Mouse (Mus musculus) liver, embryonic 11.5 days (tissue): ENCODE results near the gene Lamtor2. TPM values are rescaled to one million over a fixed set of nuclear protein-coding genes. Genes with fewer than 3 reads are reported as not detected.

Experiments used
- ATAC-seq: fragments of 200-750 bp; cut with Nextera tagmentation; replicated peaks from 2 replicates; pipeline ENCODE4 v1.8.0; 2017; ENCODE audit warnings: moderate number of reproducible peaks, mild to moderate bottlenecking, moderate TSS enrichment, moderate library complexity; ENCODE audit not compliant: low FRiP score
- DNase-seq: peaks from one replicate; pipeline ENCODE4 v3.0.0-alpha.2; 2017; ENCODE audit warnings: low spot score
- H3K27ac ChIP-seq: fragments of 300-500 bp; sonication (generic); 2 replicates; pipeline ENCODE4 v1.5.1; 2014; ENCODE audit warnings: mild to moderate bottlenecking, low read depth, low read length, control low read depth
- H3K27me3 ChIP-seq: fragments of 300-500 bp; sonication (generic); replicated peaks from 2 replicates; pipeline ENCODE4 v1.6.1; 2014; ENCODE audit warnings: low read length, mixed read lengths; ENCODE audit not compliant: control insufficient read depth, insufficient read depth
- H3K36me3 ChIP-seq: fragments of 300-500 bp; sonication (generic); 2 replicates; pipeline ENCODE4 v1.6.1; 2014; ENCODE audit warnings: mild to moderate bottlenecking, low read length, moderate library complexity, mixed read lengths; ENCODE audit not compliant: control insufficient read depth, insufficient read depth
- H3K4me1 ChIP-seq: fragments of 300-500 bp; sonication (generic); replicated peaks from 2 replicates; pipeline ENCODE4 v1.6.1; 2014; ENCODE audit warnings: low read length, mixed read lengths; ENCODE audit not compliant: control insufficient read depth, insufficient read depth
- H3K4me2 ChIP-seq: fragments of 300-500 bp; sonication (generic); 2 replicates; pipeline ENCODE4 v1.6.1; 2014; ENCODE audit warnings: mild to moderate bottlenecking, control low read depth, moderate library complexity
- H3K4me3 ChIP-seq: fragments of 300-500 bp; sonication (generic); 2 replicates; pipeline ENCODE4 v1.5.1; 2014; ENCODE audit warnings: low read depth, low read length, control low read depth
- H3K9ac ChIP-seq: fragments of 300-500 bp; sonication (generic); 2 replicates; pipeline ENCODE4 v1.6.1; 2014; ENCODE audit warnings: low read depth, low read length, control low read depth
- H3K9me3 ChIP-seq: fragments of 300-500 bp; sonication (generic); 2 replicates; pipeline ENCODE4 v1.6.1; 2016; ENCODE audit warnings: low read length, inconsistent platforms, mixed read lengths; ENCODE audit not compliant: control insufficient read depth
- WGBS: fragments of 180-500 bp; shearing (Covaris S2); extraction: QIAGEN DNeasy Blood & Tissue Kit; methylation state at CpG from one replicate; pipeline ENCODE4 v1.1.7; 2014; 5-methylcytosine and 5-hydroxymethylcytosine counted together
- polyA plus RNA-seq: library from polyadenylated mRNA; unstranded; fragments of >200 nt; fragmentation: Nextera tagmentation; extraction: Ambion mirVana; gene quantifications from 2 replicates; pipeline ENCODE4 v1.2.1, GENCODE M21; 2014

The Lamtor2 gene
- polyA plus RNA-seq, 1 experiment from 2014 or later = 120 TPM

DNA sequence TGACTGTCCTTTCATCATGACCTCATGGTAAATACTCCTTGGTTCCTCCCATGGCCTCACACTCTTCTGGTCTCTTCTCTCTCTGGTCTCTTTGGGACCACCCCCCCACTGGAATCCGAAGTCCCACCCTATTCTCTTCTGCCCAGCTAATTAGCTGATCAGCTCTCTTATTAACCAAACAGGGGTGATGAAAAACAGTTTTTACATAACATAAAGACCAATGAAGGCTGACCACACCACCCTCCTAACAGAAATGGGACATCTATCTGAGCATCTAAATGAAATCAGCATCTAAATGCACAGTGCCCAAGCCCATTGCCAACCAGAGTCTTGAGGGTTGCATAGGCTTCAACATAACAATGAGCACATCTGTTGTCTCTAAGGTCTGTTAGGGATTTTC, 19.0 kb upstream of the Lamtor2 start:
- Histone ChIP-seq H3K36me3 (peaks cover 23% of the 10 kb centered on the region), H3K27ac (no peak overlapping the region), H3K4me2 (no peak overlapping the region), H3K27me3 (no peaks in the 10 kb centered on the region), H3K9me3 (no peaks in the 10 kb centered on the region), H3K9ac (no peak overlapping the region), H3K4me1 (no peaks in the 10 kb centered on the region), H3K4me3 (no peak overlapping the region)
- WGBS = 91% methylated on average over 1 of the region's 1 CpGs
- DNase-seq (no peak), ATAC-seq (no peak)

DNA sequence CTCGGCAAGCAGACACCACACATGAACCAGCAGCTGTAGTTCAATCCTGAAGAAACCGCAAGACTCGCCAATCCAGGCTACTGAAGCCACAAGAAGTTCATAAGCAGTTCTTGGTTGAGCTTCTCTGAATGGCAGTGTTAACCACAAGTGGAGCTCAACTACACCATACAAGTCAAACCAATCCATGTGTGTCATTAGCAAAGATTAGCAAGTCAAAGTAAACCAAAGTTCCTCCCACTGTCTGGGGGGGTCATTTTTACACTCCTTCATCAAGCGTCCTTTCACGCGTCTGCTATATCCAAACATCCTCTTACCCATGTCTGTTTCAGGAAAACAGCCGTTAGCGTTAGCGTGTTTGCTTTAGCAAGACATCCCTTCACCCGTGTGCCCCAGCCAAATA, 17.5 kb upstream of the Lamtor2 start:
- H3K9me3 ChIP-seq = no peaks in the 10 kb centered on the region
- ATAC-seq = no peak
- H3K27me3 ChIP-seq = no peaks in the 10 kb centered on the region
- H3K4me1 ChIP-seq = no peaks in the 10 kb centered on the region; the same call in 1 of the 2 replicates
- no peak for DNase-seq
- 94% methylated on average over 10 of the region's 10 CpGs for WGBS
- H3K4me2 ChIP-seq = no peak overlapping the region
- H3K27ac ChIP-seq = no peak overlapping the region
- H3K9ac ChIP-seq = no peak overlapping the region
- H3K36me3 ChIP-seq = peaks cover 38% of the 10 kb centered on the region
- H3K4me3 ChIP-seq = no peak overlapping the region

DNA sequence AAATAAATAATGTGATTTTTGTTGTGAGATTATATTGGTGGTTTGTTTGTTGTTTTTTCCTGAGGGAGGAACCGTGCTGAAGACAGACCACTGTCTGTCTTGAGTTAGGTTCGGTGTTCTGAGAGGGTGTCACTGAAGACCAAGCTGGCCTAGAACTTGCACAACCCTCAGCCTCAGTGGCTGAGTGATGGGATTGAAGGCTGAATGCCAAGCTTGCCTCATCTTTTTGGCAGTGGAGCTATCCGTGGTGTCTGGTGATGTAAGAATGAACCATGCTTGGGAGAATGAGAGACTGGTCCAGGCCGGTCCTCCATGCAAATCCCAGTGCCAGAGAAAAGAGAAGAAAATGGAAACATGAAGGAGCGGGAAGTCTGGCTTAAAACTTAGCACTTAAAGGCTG, 16.8 kb upstream of the Lamtor2 start:
- Histone ChIP-seq H3K27ac (no peak overlapping the region), H3K9me3 (no peaks in the 10 kb centered on the region), H3K4me3 (no peak overlapping the region), H3K4me1 (no peaks in the 10 kb centered on the region; the same call in 1 of the 2 replicates), H3K36me3 (peaks cover 44% of the 10 kb centered on the region), H3K4me2 (no peak overlapping the region), H3K9ac (no peak overlapping the region), H3K27me3 (no peaks in the 10 kb centered on the region)
- 92% methylated on average over 5 of the region's 5 CpGs for WGBS
- no peak for ATAC-seq
- no peak for DNase-seq

DNA sequence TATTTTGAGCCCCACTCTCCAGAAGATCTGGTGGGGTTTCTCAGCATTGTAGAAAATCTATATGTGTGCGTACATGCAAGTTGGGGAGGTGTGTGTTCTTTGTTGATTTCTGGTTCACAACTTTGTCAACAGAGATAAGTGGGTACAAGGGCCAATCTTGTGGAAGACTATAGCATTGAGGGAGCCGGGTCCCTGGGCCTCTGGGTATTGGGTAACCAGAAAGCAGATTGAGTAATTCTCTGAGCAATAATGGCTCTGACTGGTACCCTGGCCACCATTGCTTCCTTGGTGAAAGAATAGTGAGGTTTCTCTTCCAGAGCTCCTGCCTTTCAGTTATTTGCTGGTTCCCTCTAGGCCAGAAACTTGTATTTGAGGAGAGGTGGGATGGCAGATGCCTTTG, 16.2 kb upstream of the Lamtor2 start:
- H3K9me3 ChIP-seq = no peaks in the 10 kb centered on the region
- H3K4me2 ChIP-seq = no peak overlapping the region
- ATAC-seq = 0 out of 2 replicates have a peak, but pooled peaks have one; percentile 45
- peaks cover 50% of the 10 kb centered on the region for H3K36me3 ChIP-seq
- no peak overlapping the region for H3K4me3 ChIP-seq
- no peak for DNase-seq
- no peak overlapping the region for H3K9ac ChIP-seq
- no peak overlapping the region; the same call in 1 of the 2 replicates for H3K27ac ChIP-seq
- WGBS = 75% methylated on average over 2 of the region's 2 CpGs
- no peaks in the 10 kb centered on the region for H3K27me3 ChIP-seq
- no peaks in the 10 kb centered on the region; the same call in 1 of the 2 replicates for H3K4me1 ChIP-seq

DNA sequence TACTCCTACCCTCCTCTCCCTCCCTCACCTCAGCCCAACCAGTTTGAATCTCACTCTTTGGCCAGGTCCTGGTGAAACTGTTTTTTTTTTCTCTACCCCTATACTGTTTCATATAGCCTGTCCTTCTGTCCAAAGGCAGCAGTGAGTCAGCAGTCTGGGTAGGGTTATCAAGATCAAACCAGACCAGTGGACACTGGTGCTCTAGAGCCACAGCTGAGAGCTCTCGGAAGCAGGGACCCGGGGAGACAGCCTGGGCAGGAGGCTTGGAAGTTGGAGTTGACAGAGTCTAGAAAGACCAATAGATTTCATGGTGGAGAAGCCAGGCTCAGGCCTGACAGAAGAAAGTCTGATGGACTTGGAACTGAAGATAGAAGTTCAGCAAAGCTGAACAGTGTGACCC, 15.7 kb upstream of the Lamtor2 start:
- WGBS = 80% methylated on average over 2 of the region's 2 CpGs
- Histone ChIP-seq H3K36me3 (peaks cover 54% of the 10 kb centered on the region), H3K9ac (no peak overlapping the region), H3K4me2 (no peak overlapping the region), H3K27ac (peak overlapping the region; percentile 42; the same call in 1 of the 2 replicates), H3K9me3 (no peaks in the 10 kb centered on the region), H3K27me3 (no peaks in the 10 kb centered on the region), H3K4me1 (no peaks in the 10 kb centered on the region; the same call in 1 of the 2 replicates), H3K4me3 (no peak overlapping the region)
- ATAC-seq (no peak), DNase-seq (no peak)

- no peaks in the 10 kb centered on the region for H3K27me3 ChIP-seq
- no peak for ATAC-seq
- 87% methylated on average over 6 of the region's 6 CpGs for WGBS
- DNase-seq = no peak
- no peak overlapping the region for H3K4me2 ChIP-seq
- peak overlapping the region; percentile 42; the same call in 1 of the 2 replicates for H3K27ac ChIP-seq
- H3K9me3 ChIP-seq = no peaks in the 10 kb centered on the region
- H3K36me3 ChIP-seq = peaks cover 61% of the 10 kb centered on the region
- no peak overlapping the region for H3K4me3 ChIP-seq
- H3K4me1 ChIP-seq = no peaks in the 10 kb centered on the region; the same call in 1 of the 2 replicates
- no peak overlapping the region for H3K9ac ChIP-seq
Measured at GRCm38 (mm10) chr3:88567892-88568291, 15.0 kb upstream of the Lamtor2 start.

DNA sequence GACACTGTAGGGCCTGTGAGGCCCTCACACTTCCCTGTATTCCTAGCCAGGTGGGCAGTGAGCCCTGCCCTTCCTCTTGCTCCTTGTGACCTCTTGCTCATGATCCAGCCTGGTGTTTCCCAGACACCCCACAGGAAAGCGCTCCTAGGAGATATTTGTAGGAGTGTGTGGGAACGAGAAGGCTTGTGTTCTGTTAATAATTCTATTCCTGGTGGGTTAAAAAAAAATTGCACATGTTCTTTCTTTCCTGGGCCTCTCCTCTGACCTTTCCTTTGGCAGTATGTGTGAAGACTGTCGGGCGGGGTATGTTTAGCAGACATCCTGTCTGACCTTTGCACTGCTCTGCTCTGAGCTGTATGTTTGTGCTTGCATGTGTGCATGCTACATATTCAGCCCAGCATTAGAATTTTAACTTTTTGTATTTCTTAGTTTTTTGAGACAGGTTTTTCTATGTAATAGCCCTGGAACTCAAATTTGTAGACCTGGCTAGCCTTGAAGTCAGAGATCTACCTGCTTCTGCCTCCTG, 13.7 kb upstream of the Lamtor2 start:
- no peak for DNase-seq

DNA sequence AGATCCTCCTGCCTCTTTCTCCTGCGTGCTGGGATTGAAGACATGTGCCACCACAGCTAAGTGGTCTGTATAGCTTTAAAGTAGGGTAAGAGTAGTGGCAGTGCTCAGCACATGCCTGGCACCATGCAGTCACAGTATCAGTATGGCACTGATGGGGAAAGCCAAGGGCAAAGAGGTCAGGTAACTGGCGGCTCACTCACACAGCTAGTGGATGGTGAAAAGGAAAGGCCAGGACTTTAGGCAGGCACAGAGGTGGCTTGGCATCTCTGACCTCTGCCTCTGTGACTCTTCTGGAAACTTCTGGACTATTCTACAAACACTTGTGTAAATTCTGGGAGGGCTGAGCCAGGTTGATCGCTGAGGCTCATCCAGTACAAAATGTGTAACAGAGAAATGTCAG, 13.2 kb upstream of the Lamtor2 start:
- Histone ChIP-seq H3K9ac (no peak overlapping the region), H3K27me3 (no peaks in the 10 kb centered on the region), H3K36me3 (peaks cover 69% of the 10 kb centered on the region), H3K4me2 (no peak overlapping the region), H3K4me1 (no peaks in the 10 kb centered on the region; the same call in 1 of the 2 replicates), H3K4me3 (no peak overlapping the region), H3K9me3 (no peaks in the 10 kb centered on the region), H3K27ac (no peak overlapping the region)
- no peak for DNase-seq
- no peak for ATAC-seq
- WGBS = 91% methylated on average over 3 of the region's 3 CpGs

More for the DNA sequence above, 13.7 kb upstream of the Lamtor2 start:
- 92% methylated on average over 4 of the region's 4 CpGs for WGBS
- no peak overlapping the region for H3K4me3 ChIP-seq
- no peak overlapping the region for H3K9ac ChIP-seq
- peaks cover 69% of the 10 kb centered on the region for H3K36me3 ChIP-seq
- H3K27ac ChIP-seq = no peak overlapping the region
- no peaks in the 10 kb centered on the region; the same call in 1 of the 2 replicates for H3K4me1 ChIP-seq
- no peaks in the 10 kb centered on the region for H3K9me3 ChIP-seq
- no peaks in the 10 kb centered on the region for H3K27me3 ChIP-seq
- ATAC-seq = no peak
- H3K4me2 ChIP-seq = no peak overlapping the region

DNA sequence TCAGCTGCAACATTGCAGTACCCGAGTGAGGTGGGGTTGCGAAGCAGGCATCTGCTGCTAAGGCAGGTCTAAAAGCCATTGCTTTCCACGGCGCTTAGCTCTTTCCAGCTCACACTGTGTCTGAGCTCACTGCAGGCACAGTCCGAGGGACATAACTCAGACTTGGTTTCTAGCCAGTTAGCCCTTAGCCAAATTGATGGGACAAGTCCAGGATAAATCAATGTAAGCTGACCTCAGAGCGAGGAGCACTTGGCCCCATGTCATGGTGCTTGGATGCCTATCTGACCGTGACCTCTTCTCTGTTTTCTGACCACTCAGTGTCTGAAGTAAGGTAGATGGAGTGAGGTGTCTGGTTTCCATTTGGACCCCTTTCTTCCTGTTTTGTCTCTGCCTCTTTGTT, 11.1 kb upstream of the Lamtor2 start:
- H3K4me1 ChIP-seq = no peaks in the 10 kb centered on the region; the same call in 1 of the 2 replicates
- H3K36me3 ChIP-seq = peaks cover 78% of the 10 kb centered on the region
- no peaks in the 10 kb centered on the region for H3K27me3 ChIP-seq
- ATAC-seq = no peak
- H3K4me3 ChIP-seq = no peak overlapping the region
- H3K4me2 ChIP-seq = no peak overlapping the region
- no peaks in the 10 kb centered on the region for H3K9me3 ChIP-seq
- H3K27ac ChIP-seq = no peak overlapping the region
- no peak for DNase-seq
- WGBS = 90% methylated on average over 7 of the region's 7 CpGs
- no peak overlapping the region for H3K9ac ChIP-seq
